Mouse (Mus musculus): ENCODE data around the gene Csrp1.

- TF ChIP-seq POLR2A (IDR thresholded peaks at IDR 0.05; ENCODE audit: insufficient read length, low read depth), result no peak
- no peak for TF ChIP-seq TCF12 (IDR thresholded peaks at IDR 0.05; ENCODE audit: insufficient read depth, poor library complexity, severe bottlenecking)
- TF ChIP-seq POLR2AphosphoS2 (IDR thresholded peaks at IDR 0.05; ENCODE audit: insufficient read length, low read depth), result no peak
These were observed 8.7 kb upstream of the Csrp1 start for GRCm38 (mm10) chr1:135711126-135711525.
